Mouse (Mus musculus) mouse trophoblast stem cell (cell line): ENCODE results near the gene Tkt.

Experiments used
- in situ Hi-C, 2 experiments: fragments of 300-500 bp; cut with MseI, MboI; formaldehyde crosslinking; loops; 2 replicates in 1 of 2; 3 replicates in 1 of 2; pipeline ENCODE4 v1.15.1; 2025

Gene Tkt

DNA sequence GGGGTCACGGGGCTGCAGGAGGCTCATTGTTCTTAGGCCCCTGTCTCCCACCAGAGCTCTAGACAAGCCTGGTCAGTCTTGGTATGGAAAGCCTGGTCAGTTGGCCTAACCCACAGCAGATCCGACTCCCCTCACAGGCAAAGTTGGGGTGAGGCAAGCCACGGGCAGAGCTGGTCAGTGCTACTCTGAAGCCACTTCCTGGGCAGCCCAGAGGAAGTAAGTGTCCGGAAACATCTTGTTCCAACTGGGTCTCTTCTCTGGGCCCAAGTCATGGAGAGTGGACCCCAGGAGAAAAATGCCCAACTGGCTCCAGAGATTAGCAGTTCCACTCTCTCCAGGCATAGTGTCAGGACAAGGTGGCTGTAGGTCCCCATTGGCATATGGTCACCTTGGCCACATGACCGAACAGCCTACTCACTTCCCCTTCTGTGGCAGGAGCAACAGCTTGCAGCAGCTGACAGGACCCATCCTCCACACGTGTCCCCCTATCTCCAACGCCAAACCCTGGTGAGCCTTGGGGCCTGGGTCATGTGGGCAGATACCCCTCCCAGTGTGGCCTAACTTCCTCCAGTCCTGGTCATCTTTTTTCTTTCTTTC is 71.9 kb downstream of the Tkt start:
- in situ Hi-C loops = no loop called here

DNA sequence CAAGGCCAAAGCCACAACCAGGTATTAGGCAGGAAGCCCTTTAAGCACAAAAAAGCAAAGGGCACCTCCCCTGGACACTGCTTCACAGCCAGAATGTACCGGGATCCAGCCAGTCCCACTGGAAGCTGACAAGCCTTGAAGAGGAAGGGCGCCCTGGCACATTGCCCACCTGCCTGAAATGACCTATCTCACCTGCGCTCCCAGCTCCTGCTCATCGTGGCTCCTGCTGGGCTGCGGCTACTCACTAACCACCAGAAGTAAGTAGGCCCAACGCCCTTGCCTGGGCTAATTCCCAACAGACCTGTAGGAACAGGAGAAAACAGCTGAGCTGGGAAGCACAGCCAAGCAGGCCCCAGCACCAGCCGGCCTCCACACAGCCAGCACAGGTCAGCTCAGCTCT is 74.0 kb downstream of the Tkt start:
- in situ Hi-C loops = no loop called here

DNA sequence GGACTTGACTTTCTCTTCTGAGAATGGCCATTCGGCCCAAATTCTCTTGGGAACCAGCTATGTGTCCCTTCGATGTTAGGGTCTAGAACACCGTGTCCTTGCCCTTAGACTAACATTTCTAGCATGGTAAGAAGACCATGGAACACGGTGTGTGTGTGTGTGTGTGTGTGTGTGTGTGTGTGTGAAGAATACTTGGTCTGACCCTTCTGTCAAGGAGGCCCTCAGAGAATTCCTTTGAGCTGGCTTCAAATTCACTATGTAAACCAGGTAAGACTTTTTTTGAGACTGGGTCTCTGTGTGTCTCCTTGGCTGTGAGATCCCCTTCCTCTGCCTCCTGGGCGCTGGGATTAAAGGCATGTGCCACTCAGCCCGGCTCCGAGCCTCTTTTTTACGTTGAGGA is 74.4 kb downstream of the Tkt start:
- in situ Hi-C loops = no loop called here
